Mouse (Mus musculus) brain, adult 2 months (tissue): ENCODE measurements at regions not wholly inside any gene's neighbourhood (a gene's known extent, or its start where the extent isn't known, plus 50 kb on each side); places are given as distances from the start of the nearest gene placed in this dataset.
A peak's percentile ranks its signal among the peaks of the same experiment; 100 is the strongest.

Experiments used
- DNase-seq: peaks from one replicate; pipeline ENCODE4 v3.0.0; 2011; ENCODE audit warnings: low read depth, low spot score

GRCm38 (mm10) chr13:101025488-101025887 is 192.3 kb upstream of the Slc30a5 start:
- DNase-seq, result peak; percentile 60

DNA sequence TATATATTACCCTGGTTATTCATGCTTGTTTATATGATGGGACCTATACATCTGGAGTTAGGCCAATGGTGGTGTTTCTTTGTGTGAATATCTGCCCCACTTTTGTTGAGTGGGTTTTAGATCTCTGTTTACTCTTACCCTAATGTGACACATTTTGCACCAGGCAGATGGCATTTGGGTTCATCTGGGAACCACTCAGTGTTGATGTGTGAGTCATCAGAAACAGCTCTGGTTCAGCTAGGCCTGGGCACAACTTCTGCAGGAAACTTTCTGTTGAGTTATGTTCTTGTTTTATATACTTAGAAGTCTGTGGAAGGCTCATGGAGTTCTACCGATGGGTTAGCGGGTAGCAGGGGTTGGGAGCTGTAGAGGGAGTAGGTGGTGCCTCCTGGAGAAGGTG is 191.7 kb upstream of the Slc30a5 start:
- DNase-seq, result peak; percentile 82

GRCm38 (mm10) chr13:101019272-101019676 is 186.0 kb upstream of the Slc30a5 start:
- peak; percentile 43 for DNase-seq

DNA sequence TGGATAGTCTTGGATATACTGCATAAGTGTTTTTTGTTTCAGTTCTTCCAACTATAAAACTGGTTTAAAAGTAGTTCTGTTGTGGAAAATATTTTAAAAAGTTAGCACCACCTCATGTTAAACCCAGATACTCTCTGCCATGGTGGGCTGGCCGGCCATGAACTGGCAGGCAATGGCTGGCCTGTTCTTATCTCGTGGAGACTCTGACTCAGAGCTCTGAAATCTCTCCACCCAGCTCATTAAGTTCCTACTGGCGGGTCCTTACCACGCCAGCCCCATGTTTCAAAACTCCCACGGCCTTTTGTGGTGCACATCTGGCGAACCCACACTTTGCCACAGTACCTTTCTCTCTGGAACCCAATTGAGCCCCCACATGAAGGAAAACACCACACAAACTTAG is 183.8 kb upstream of the Slc30a5 start:
- no peak for DNase-seq

- DNase-seq, result no peak
Measured at GRCm38 (mm10) chr13:101016181-101016580, 183.0 kb upstream of the Slc30a5 start.

- DNase-seq, result no peak
Measured at GRCm38 (mm10) chr13:101015435-101015834, 182.2 kb upstream of the Slc30a5 start.

- DNase-seq, result no peak
Measured at GRCm38 (mm10) chr13:101013604-101014003, 180.4 kb upstream of the Slc30a5 start.

- DNase-seq, result no peak
Measured at GRCm38 (mm10) chr13:100990646-100991045, 157.4 kb upstream of the Slc30a5 start.

- peak; percentile 27 for DNase-seq
Measured at GRCm38 (mm10) chr13:100988671-100989531, 155.7 kb upstream of the Slc30a5 start.

DNA sequence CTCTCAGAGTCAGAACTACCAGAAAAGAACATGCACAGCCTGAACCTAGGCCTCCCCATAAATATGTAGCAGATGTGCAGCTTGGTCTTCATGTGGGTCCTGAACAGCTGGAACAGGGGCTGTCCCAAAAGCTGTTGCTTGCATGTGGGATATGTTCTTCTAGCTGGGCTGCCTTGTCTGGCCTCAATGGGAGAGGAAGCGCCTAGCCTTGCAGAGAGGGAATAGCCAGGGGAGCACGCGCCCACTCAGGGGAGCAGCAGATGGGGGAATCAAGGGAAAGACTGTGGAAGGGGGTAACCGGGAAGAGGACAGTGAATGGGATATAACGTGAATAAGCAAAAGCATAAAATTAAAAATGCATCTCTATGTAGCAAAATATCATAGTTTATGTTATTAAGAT is 154.9 kb upstream of the Slc30a5 start:
- no peak for DNase-seq

DNA sequence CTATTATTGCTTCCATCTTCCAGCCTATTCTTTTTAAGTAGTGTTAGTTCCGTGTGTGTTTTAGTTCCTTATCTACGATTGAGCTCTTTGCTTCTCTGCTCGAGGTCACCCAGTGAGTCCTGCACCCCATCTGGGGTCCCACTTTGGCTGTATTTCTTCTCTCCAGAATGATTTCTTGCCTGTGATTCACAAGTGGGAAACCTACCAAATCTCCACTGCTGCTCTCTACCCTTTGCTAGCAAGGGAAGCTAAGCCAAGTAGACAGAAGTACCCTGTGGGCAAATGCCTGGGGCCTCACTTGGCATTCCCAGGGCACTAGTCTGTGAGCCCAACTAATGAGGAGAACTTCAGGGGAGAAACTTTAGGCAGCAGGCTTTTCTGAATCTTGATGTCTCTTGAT is 142.5 kb upstream of the Slc30a5 start:
- DNase-seq, result peak; percentile 25

DNA sequence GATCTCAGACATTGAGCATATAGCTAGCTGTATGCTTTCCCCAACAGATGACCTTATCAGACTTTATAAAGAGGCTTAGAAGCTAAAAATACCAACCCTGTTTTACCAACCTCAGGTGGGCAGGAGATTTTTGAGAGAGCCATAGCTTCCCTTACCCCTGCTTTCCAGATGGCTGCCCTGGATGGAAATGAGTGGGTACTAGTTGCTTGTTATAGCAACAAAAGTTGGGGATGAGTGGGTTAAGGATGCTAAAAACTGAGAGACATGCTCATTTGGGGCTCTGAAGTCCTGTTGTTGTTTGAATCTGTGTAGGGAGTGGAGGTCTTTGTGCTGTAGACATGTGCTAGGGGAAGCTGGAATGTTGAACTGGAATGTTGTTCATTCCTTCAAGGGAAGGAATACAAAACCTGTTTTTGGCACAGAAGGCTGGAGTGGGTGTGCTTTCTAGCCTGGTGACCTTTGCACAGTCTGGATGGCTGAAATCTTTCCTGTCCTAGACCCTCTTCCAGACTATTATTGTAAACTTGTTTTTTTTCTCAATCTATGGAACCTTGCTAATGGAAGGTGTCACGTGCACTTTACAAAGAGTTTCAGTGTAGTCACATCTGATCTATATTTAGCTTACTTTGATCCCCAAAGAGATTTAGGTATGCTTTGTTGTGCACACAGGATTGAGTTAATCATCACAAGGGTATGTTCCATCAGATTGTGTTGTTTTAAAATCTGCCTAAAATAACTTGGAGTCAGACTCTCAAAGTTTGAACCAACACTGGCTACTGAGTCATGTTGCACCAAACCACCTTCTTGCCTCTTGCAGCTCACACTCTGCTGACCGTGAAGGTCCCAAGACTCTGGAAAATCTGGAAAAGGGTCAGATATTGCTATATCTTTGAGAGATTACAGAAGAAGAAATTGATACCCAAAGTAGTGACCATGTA is 138.1 kb upstream of the Slc30a5 start:
- DNase-seq, result peak; percentile 51

GRCm38 (mm10) chr13:100962811-100963540 is 129.7 kb upstream of the Slc30a5 start:
- DNase-seq, result peak; percentile 78

GRCm38 (mm10) chr13:100954598-100955251 is 121.5 kb upstream of the Slc30a5 start:
- peak; percentile 92 for DNase-seq

DNA sequence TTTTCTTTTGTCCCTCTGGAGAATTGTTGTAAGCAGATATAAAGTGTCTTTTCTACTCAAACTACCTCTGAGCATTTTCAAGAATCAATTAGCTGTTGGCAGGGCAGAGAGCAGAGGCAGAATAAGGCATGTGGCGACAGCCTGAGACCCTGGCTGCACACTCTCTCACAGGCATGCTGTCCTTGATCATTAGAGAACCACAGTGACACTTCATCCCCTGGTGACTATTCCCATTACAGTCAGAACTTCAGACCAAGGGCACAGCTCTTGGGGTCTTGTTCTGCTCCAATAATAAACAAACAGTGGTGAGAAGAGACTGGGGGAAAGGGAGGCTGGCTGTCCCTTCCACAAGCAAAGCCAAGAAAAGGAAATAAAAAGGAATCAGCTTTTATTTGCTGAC is 120.9 kb upstream of the Slc30a5 start:
- no peak for DNase-seq

- no peak for DNase-seq
Measured at GRCm38 (mm10) chr13:100951185-100951508, 117.9 kb upstream of the Slc30a5 start.

- no peak for DNase-seq
Measured at GRCm38 (mm10) chr13:100950348-100951184, 117.3 kb upstream of the Slc30a5 start.

DNA sequence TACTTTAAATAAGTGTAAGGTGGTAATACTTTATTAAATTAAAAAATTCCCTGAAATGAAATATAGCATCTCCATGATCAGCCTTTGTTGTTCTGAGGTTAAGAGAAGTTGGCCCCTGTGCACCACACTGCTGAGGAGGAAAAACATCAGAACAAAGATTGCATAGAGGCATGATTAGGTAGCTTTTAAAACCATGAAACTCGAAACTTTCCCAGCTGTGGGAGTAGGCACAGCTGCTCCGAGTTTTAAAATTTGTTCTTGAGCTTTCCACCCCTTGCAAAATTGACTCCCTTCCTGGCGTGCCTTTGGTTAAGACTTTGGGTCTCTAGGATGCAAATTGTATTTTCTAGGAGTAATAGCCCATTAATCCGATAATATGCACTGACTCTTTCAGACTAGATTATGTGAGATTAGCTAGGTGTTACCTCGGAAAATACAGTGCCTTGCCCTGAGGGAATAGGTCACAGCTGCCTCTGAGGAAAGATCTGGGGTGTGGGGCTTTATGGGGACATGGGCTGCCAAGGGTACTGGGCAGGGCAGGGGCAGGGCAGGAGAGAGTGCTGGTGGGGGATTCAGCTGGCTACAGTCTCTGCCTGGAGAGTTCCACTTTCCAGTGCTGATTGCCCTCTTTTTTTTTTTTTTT is 110.1 kb upstream of the Slc30a5 start:
- no peak for DNase-seq

DNA sequence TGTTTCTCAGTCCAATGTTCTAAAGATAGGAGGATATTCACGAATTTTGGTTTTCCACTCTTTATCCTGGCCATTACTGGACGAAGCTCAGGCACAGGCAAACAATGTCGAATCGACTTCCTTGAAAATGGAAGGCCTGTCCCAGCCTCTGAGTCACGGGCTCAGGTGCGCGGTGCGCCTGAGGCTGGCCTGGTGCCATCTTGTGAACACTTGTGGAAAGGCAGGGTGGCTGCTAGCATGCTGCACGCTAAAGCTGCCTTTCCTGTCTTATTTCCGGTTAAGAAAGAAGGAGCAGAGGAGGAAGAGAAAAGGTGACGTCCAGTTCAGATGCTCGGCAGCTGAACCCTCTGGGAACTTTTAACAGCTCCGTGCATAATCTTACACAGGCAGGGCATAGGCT is 107.6 kb upstream of the Slc30a5 start:
- peak; percentile 38 for DNase-seq

DNA sequence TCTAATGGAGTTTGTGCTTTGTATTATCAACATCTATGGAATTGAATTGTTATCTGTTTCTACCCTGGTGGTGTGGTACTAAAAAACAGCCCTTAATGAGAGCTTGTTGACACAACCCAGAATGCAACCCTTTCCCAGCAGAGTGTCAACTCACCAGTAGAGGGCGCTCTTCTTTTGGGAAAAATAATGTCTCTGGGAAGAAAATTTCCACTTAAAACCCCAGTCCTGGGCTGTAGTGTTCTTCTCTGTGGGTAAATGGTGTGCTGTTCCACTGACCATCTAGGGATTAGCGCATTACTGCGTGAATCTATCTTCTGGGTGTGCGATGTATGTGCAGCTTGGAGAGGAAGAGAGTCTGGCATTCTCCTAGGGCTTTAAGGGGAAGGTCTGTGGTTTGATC is 106.5 kb upstream of the Slc30a5 start:
- DNase-seq, result peak; percentile 86
